Mouse (Mus musculus) lung, adult 2 months (tissue): Measurements from ENCODE around the gene Gm12789. TPM values are rescaled to one million over a fixed set of nuclear protein-coding genes. Genes with fewer than 3 reads are reported as not detected.
"Not testable (repeated sequence)": the region's sequence is repeated elsewhere in the genome, so short reads cannot be mapped to it uniquely, and the experiment has no call there.

Experiments used
- DNase-seq: peaks from one replicate; pipeline ENCODE4 v3.0.0; 2022
- H3K4me1 ChIP-seq: fragments of 200-500 bp; 2 replicates; pipeline ENCODE4 v1.6.1; 2011; ENCODE audit warnings: low read length; ENCODE audit not compliant: control insufficient read depth, insufficient read depth
- H3K4me3 ChIP-seq: fragments of 200-500 bp; replicated peaks from 2 replicates; pipeline ENCODE3; 2011; ENCODE audit warnings: low read depth, mild to moderate bottlenecking, control low read depth, low read length; ENCODE audit errors: extremely low read depth
- CTCF ChIP-seq: fragments of 200-500 bp; IDR thresholded peaks from 2 replicates; pipeline ENCODE4 v1.5.1; 2011; ENCODE audit warnings: mild to moderate bottlenecking, low read length, control low read depth; ENCODE audit not compliant: insufficient read depth
- POLR2A ChIP-seq: fragments of 200-500 bp; IDR thresholded peaks from 2 replicates; pipeline ENCODE4 v1.6.1; 2011; ENCODE audit warnings: low read depth, mild to moderate bottlenecking, control low read depth, low read length, borderline replicate concordance; ENCODE audit errors: extremely low read depth
- WGBS: fragments of 180-500 bp; shearing (Covaris S2); methylation state at CpG from one replicate; pipeline ENCODE4 v1.1.7; 2018; 5-methylcytosine and 5-hydroxymethylcytosine counted together
- polyA plus RNA-seq: library from polyadenylated mRNA; depleted of rRNA; stranded (reverse); fragments of >200 nt; gene quantifications from 2 replicates; pipeline ENCODE4 v1.2.3, GENCODE M21; 2012; rRNA removed

The Gm12789 gene
- not detected in 2 replicates for polyA plus RNA-seq

DNA sequence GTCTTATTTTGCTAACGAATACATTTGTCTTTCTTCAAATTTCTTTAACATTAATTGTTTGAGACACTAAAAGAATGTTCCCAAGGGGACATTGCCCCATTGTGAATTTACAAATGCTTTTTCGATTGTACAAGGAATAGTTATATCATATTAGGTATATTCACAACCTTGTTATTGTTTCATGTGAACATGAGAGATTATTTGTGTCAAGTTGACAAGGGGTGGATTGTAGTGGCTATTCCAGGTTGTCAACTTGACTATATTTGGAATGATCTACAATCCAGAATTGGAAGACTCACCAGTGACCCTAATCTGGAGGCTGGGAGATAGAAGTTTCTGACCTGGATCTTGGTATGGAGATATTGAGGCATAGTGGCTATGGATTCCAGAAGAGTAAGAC lies at the start of gene Gm12789:
Gene Gm12789 (plus strand): TSS at position 301 of the 400 bp plus-strand sequence.
- H3K4me1 ChIP-seq, H3K4me3 ChIP-seq, DNase-seq: not testable (repeated sequence)
- 82% methylated on average over 2 of the region's 2 CpGs for WGBS

DNA sequence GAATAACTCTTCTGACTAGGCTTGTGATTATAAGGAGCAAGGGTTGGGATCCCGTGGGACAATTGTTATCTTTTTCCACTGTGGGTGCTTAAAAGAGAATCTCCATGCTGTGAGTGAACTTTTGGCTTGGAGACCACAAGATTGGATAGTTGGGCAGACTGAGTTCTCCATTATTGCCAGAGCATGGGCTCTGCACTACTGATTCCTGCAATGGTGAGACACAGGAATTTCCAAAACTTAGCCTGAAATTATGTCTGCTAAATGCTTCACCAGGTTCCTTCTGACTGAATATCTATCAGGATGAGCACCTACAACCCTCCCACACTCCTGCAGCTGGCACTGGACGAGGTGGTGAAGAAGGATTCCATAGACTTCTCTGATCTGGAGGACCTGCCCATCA lies 46.3 kb upstream of the Gm12789 start, which contains the start of gene Gm12794:
Gene Gm12794 (plus strand): TSS at position 301 of the 400 bp plus-strand sequence.
- WGBS = 69% methylated on average over 2 of the region's 2 CpGs
- DNase-seq, H3K4me3 ChIP-seq, H3K4me1 ChIP-seq: not testable (repeated sequence)

DNA sequence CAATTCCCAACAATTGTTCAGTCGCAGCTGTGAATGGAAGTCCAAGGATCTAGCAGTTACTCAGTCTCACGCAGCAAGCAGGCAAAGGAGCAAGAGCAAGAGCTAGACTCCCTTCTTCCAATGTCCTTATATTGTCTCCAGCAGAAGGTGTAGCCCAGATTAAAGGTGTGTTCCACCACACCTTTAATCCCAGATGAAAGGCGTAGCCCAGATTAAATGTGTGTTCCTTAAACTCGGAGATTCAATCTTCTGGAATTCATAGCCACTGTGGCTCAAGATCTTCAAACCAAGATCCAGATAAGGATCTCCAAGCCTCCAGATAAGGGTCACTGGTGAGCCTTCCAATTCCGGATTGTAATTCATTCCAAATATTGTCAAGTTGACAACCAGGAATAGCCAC lies 5.5 kb upstream of the Gm12789 start, which contains the start of gene Gm12790:
Gene Gm12790 (minus strand): TSS at position 101 of the 400 bp plus-strand sequence.
- 57% methylated on average over 1 of the region's 5 CpGs for WGBS
- H3K4me3 ChIP-seq, H3K4me1 ChIP-seq, DNase-seq: not testable (repeated sequence)

DNA sequence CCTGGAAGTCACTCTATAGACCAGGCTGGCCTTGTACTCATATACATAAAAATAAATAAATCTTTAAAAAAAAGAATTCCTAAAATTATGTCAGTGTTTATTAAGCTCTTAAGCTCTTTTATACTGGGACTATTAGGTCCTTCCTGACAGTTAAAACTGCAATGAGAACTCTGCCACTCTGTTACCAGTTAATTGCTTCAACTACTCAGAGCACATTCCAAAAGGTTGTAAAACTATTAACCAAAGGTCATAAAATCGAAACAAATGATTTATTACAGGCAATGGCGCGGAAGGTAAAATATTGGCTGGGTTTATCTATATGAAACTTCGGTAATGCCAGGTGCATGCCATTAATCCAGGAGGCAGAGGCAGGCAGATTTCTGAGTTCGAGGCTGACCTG lies 748 bp upstream of the Gm12789 start:
- no peak for DNase-seq
- no peaks in the 10 kb centered on the region for H3K4me1 ChIP-seq
- TF ChIP-seq CTCF = no peak
- WGBS = 88% methylated on average over 5 of the region's 5 CpGs
- H3K4me3 ChIP-seq = no peak overlapping the region

DNA sequence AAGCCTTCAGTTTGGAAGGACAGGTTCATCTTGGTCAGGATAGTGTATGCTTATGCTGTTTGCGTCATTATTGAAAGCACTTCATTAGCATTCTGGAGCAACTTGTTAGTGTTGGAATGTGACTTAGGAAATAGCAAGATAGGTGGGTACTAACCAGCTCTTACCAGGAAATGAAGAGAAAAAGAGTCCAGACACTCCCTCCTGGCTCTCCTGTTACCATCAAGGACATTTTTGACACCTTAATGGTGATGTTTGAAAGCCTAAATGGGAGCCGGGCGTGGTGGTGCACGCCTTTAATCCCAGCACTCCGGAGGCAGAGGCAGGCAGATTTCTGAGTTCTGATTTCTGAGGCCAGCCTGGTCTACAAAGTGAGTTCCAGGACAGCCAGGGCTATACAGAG lies 11.0 kb downstream of the Gm12789 start:
- no peak for DNase-seq
- TF ChIP-seq CTCF (no peak), POLR2A (no peak)
- 86% methylated on average over 5 of the region's 5 CpGs for WGBS
- no peaks in the 10 kb centered on the region for H3K4me1 ChIP-seq
- H3K4me3 ChIP-seq = no peak overlapping the region

DNA sequence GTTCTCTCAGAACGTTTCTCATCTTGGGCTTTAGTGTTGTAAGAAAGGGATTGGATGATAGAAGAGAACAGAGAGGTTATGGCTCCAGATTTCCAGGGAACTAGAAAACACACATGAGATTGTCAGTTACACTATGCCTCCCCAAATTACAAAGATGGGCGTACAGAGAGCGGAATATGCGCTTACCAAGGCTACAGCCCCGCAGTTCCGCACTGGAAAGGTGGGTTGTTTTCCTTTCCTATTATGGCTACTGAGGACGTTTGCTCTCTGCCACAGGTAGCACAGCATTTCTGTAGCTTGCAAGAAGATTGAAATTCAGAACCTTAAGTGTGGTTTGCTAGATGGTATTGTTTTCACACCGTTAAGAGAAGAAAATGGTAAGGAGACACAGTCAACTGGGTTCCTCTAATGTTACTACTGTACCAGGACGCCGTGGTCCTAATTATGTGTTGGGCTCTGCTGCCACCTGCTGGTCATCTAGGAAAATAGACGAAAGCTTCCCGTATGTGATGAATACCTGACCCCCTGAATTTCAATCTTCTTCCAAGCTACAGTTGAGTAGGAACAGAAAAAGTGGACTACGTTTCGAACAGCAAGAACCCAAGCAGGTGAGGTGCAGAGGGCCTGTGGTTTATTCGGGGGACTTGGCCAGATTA lies 12.0 kb downstream of the Gm12789 start:
- Histone ChIP-seq H3K4me1 (no peaks in the 10 kb centered on the region), H3K4me3 (no peak overlapping the region)
- DNase-seq = peak; percentile 58
- 33% methylated on average over 15 of the region's 15 CpGs for WGBS
- TF ChIP-seq POLR2A (no peak), CTCF (peak; percentile 64)

DNA sequence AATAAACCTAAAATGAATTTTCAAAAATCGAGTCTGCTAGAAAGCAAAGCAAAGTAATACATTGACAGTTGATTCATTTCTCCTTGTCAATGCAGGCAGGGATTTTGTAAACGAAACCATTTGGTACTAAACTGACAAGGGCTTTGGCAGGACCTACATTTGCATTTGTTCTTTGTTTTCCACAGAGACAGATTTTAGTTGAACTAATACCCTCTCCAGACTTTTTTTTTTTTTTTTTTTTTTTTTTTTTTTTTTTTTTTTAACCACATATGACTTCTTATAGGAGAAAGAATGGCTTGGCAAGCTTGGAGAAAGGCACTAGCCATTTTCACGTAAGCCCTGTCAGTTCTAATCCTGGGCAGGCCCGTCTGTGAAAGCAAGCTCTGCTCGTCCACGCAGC lies 40.2 kb downstream of the Gm12789 start:
- Histone ChIP-seq H3K4me1 (no peaks in the 10 kb centered on the region), H3K4me3 (no peak overlapping the region)
- WGBS = 83% methylated on average over 6 of the region's 6 CpGs
- no peak for DNase-seq
- no peak for TF ChIP-seq CTCF
- TF ChIP-seq POLR2A = no peak

Other genes starting within 250 kb of the Gm12789 start
- gene B020004J07Rik, start 142.6 kb upstream of the Gm12789 start, polyA plus RNA-seq = not detected in 2 replicates
- not detected in 2 replicates for gene C130073F10Rik, start 92.8 kb upstream of the Gm12789 start, polyA plus RNA-seq
- gene Gm12800, start 77.5 kb upstream of the Gm12789 start, polyA plus RNA-seq = not detected in 2 replicates
- not detected in 2 replicates for gene Gm12794, start 46.2 kb upstream of the Gm12789 start, polyA plus RNA-seq
- gene Gm12790, start 5.6 kb upstream of the Gm12789 start, polyA plus RNA-seq = not detected in 2 replicates
- gene Pde4b, start 100.9 kb downstream of the Gm12789 start, polyA plus RNA-seq = 19.9 and 23.1 TPM in 2 replicates